Mouse (Mus musculus): ENCODE data around the gene BC037034. TPM values are rescaled to one million over a fixed set of nuclear protein-coding genes. Genes with fewer than 3 reads are reported as not detected.
"Not testable (repeated sequence)": the region's sequence is repeated elsewhere in the genome, so short reads cannot be mapped to it uniquely, and the experiment has no call there.

Gene BC037034
- total RNA-seq, 4 experiments from 2014 or later: 2.7 to 4.4 (median 3.4) TPM

DNA sequence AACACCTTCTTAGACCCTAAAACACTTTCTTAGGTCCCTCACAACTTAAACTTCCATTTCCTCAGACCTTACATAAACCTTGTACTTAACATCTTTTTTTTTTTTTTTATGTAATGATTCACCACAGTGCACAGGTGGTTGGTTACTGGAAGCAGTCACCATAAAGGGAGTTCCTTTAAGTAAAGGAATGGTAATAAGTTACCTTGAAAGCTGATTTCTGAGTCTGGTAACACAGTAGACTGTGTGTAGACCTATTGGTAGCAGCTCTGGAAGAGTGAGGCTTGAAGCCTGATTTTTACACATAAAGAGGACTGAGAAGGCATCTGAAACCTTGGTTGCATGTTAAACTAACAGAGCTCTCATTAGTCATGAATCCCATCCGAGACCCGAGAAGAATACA, 44.0 kb downstream of the BC037034 start:
- no peak for DNase-seq (ENCODE audit: low spot score)

DNA sequence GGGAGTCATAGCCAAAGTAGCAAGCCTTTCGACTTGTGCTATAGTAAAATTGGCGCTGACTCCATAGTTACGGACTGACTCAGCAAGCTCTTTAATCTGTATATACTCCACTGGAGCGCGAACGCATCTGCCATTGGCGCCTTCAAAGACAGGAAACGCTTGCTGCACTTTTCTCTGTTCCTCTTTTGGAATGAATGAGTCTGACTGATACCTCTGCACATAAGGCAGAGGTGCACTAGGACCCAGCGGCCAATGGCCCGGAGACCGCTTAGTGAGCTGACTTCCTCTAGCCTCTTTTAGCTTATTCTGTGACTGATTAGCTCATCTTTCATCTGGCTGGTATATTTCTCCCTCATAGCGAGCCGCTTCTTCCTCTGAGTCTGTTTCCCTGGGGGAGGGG, 47.2 kb downstream of the BC037034 start:
- DNase-seq (ENCODE audit: low spot score): not testable (repeated sequence)

Other genes starting within 250 kb of the BC037034 start
- not detected for gene Smok3a, start 242.8 kb downstream of the BC037034 start, total RNA-seq (2022)
- not detected for gene Smok3b, start 242.6 kb downstream of the BC037034 start, total RNA-seq (2022)
- not detected for gene Smok3c, start 210.8 kb downstream of the BC037034 start, total RNA-seq (2022)
- 10 to 100 TPM; 13.7 to 16.2 (median 15.3) TPM for gene Zkscan1, start 178.9 kb downstream of the BC037034 start, total RNA-seq (2022)
- gene Zscan21, start 147.1 kb downstream of the BC037034 start, total RNA-seq (2022): 10 to 100 TPM; 11.2 to 12.9 (median 11.9) TPM
- gene Zfp113, start 108.3 kb downstream of the BC037034 start, total RNA-seq (2022): 1 to 10 TPM; 6.2 to 8.5 (median 8.3) TPM
- 100 to 1,000 TPM; 117 to 139 (median 133) TPM for gene Cops6, start 103.0 kb downstream of the BC037034 start, total RNA-seq (2022)
- 10 to 100 TPM in 1 of 4 experiments, 1 to 10 TPM in 3; 6.0 to 11.3 (median 7.6) TPM for gene Ap4m1, start 92.0 kb downstream of the BC037034 start, total RNA-seq (2022)
- 10 to 100 TPM in 1 of 4 experiments, 1 to 10 TPM in 3; 7.2 to 11.5 (median 8.2) TPM for gene Mcm7, start 91.6 kb downstream of the BC037034 start, total RNA-seq (2022)
- 10 to 100 TPM; 32.6 to 34.7 (median 34.2) TPM for gene Taf6, start 76.6 kb downstream of the BC037034 start, total RNA-seq (2022)
- 1 to 10 TPM; 4.9 to 7.0 (median 5.9) TPM for gene Cnpy4, start 76.5 kb downstream of the BC037034 start, total RNA-seq (2022)
- 1 to 10 TPM; 1.8 to 4.3 (median 2.4) TPM for gene Mblac1, start 69.7 kb downstream of the BC037034 start, total RNA-seq (2022)
- gene Nxpe5, start 38.1 kb downstream of the BC037034 start, total RNA-seq (2022): 1 to 10 TPM in 1 of 4 experiments, under 1 TPM in 3; 0.56 to 1.3 (median 0.66) TPM
- 10 to 100 TPM; 54.5 to 61.7 (median 56.2) TPM for gene Lamtor4, start 8.6 kb downstream of the BC037034 start, total RNA-seq (2022)
- under 1 TPM in 1 of 4 experiments, not detected in 3; 0.17 TPM for gene Gal3st4, start 8.8 kb upstream of the BC037034 start, total RNA-seq (2022)
- not detected for gene Gm43720, start 15.9 kb upstream of the BC037034 start, total RNA-seq (2022)
- gene Gpc2, start 16.0 kb upstream of the BC037034 start, total RNA-seq (2022): under 1 TPM in 2 of 4 experiments, not detected in 2; 0.22 to 0.34 TPM
- gene Stag3, start 16.2 kb upstream of the BC037034 start, total RNA-seq (2022): not detected
- gene Pvrig, start 77.9 kb upstream of the BC037034 start, total RNA-seq (2022): under 1 TPM in 1 of 4 experiments, not detected in 3; 0.52 TPM
- gene Zfp157, start 177.4 kb upstream of the BC037034 start, total RNA-seq (2022): 1 to 10 TPM; 3.8 to 7.6 (median 5.1) TPM